Mouse (Mus musculus) layer of hippocampus, adult 9-10 months (tissue): ENCODE data around the gene Kdm3a.

ENCODE experiments used
- DNase-seq: peaks from one replicate; pipeline ENCODE4 v3.0.0; 2022; ENCODE audit warnings: low spot score

Gene Kdm3a

GRCm38 (mm10) chr6:71632829-71633662, at the start of gene Kdm3a:
Kdm3a (minus strand) TSS chr6:71632990.
- DNase-seq, result peak; percentile 96

GRCm38 (mm10) chr6:71678891-71679290, 46.1 kb upstream of the Kdm3a start:
- DNase-seq, result no peak

GRCm38 (mm10) chr6:71673166-71673565, 40.4 kb upstream of the Kdm3a start:
- DNase-seq, result no peak

GRCm38 (mm10) chr6:71664511-71664910, 31.7 kb upstream of the Kdm3a start:
- no peak for DNase-seq

GRCm38 (mm10) chr6:71658290-71658689, 25.5 kb upstream of the Kdm3a start:
- DNase-seq, result no peak

- DNase-seq, result no peak
Measured at GRCm38 (mm10) chr6:71655835-71656234, 23.0 kb upstream of the Kdm3a start.

GRCm38 (mm10) chr6:71651868-71652267, 19.1 kb upstream of the Kdm3a start:
- DNase-seq, result no peak

- no peak for DNase-seq
Measured at GRCm38 (mm10) chr6:71632486-71632828, 333 bp downstream of the Kdm3a start.

GRCm38 (mm10) chr6:71631706-71632461, 906 bp downstream of the Kdm3a start:
- DNase-seq, result no peak

GRCm38 (mm10) chr6:71631196-71631595, 1.6 kb downstream of the Kdm3a start:
- DNase-seq, result no peak

- DNase-seq, result no peak
Measured at GRCm38 (mm10) chr6:71627325-71627724, 5.5 kb downstream of the Kdm3a start.

- no peak for DNase-seq
Measured at GRCm38 (mm10) chr6:71625984-71626383, 6.8 kb downstream of the Kdm3a start.

GRCm38 (mm10) chr6:71624723-71625122, 8.1 kb downstream of the Kdm3a start:
- DNase-seq, result no peak

GRCm38 (mm10) chr6:71621981-71622380, 10.8 kb downstream of the Kdm3a start:
- no peak for DNase-seq

GRCm38 (mm10) chr6:71621551-71621950, 11.2 kb downstream of the Kdm3a start:
- DNase-seq, result no peak

- DNase-seq, result no peak
Measured at GRCm38 (mm10) chr6:71616959-71617358, 15.8 kb downstream of the Kdm3a start.

GRCm38 (mm10) chr6:71613225-71613624, 19.6 kb downstream of the Kdm3a start:
- DNase-seq, result no peak

- DNase-seq, result no peak
Measured at GRCm38 (mm10) chr6:71609968-71610367, 22.8 kb downstream of the Kdm3a start.

- DNase-seq, result no peak
Measured at GRCm38 (mm10) chr6:71608994-71609393, 23.8 kb downstream of the Kdm3a start.

- peak; percentile 22 for DNase-seq
Measured at GRCm38 (mm10) chr6:71607756-71608155, 25.0 kb downstream of the Kdm3a start.

- DNase-seq, result no peak
Measured at GRCm38 (mm10) chr6:71590154-71590553, 42.6 kb downstream of the Kdm3a start.

GRCm38 (mm10) chr6:71589401-71589800, 43.4 kb downstream of the Kdm3a start:
- no peak for DNase-seq

- no peak for DNase-seq
Measured at GRCm38 (mm10) chr6:71583198-71583597, 49.6 kb downstream of the Kdm3a start.
